Mouse (Mus musculus) thymus, adult 18-20 months (tissue): ENCODE data around the gene Map1s.
A peak's percentile ranks its signal among the peaks of the same experiment; 100 is the strongest.

Experiments
- DNase-seq, 2 experiments: peaks; one replicate each; pipeline ENCODE4 v3.0.0; 2022; ENCODE audit warnings: mixed read lengths in 2 of 2

The Map1s gene

DNA sequence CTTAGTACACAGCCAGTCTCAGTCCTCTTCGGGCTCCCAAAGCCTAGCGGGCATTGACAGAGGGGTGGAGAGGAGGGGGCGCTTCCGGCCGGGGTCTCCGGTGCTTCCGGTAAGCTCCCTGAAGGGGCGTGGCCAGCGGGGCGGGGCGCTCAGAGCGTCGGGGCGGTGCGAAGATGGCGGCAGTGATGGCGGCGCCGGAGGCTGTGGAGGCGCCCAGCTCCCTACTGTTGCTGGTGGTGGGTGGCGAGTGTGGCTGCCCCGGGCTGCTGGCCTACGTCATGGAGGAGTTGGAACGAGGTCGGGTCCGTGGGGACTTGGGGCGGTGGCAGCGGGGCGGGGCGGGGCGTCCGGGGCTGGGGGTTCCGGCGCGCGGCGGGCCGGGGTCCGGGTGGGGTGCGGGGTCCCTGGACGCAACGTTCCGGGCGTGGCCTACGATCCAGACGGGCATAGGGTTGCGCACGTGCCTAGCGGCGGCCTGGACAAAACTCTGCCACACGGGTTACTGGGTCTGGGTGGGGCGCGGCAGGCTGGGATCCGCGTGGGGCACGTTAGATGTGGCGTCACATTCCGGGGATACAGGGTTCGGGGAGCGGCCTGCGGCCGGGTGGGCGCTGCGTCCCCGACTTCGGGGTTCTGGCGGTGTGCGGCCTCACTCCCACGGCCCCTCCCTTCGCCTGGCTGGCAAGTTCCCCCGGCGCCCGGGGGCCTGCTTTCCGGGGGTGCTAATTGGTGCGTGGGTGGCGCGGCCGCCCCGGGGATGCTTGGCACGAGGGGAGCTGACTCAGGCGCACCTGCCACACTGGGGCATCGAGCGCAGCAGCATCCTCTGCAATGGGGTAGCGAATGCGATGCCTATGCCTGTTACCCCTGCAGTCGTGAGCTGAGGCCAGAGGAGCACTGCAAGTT is at the start of gene Map1s:
Map1s (plus strand) TSS at position 102 of the 906 bp plus-strand sequence.
- DNase-seq, result peak; percentile 77 to 79

DNA sequence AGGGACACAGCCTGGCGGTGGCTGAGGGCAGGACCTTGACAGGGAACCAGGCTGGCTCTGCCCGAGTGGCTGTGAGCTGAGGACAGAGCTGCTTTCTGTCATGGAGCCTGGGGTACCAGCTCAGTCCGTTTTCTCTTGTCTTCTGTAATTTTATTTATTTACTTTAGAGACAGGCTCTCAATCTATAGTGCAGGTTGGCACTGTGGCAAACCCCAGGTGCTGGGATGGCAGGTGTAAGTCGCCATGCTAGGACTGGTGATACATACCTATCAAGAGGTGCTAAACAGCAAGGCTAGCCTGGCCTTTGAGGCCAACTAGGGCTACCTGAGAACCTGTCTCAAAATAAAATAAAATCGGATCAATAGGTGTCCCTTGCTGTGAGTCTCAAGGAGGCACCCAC is 49.7 kb upstream of the Map1s start:
- DNase-seq, result no peak

DNA sequence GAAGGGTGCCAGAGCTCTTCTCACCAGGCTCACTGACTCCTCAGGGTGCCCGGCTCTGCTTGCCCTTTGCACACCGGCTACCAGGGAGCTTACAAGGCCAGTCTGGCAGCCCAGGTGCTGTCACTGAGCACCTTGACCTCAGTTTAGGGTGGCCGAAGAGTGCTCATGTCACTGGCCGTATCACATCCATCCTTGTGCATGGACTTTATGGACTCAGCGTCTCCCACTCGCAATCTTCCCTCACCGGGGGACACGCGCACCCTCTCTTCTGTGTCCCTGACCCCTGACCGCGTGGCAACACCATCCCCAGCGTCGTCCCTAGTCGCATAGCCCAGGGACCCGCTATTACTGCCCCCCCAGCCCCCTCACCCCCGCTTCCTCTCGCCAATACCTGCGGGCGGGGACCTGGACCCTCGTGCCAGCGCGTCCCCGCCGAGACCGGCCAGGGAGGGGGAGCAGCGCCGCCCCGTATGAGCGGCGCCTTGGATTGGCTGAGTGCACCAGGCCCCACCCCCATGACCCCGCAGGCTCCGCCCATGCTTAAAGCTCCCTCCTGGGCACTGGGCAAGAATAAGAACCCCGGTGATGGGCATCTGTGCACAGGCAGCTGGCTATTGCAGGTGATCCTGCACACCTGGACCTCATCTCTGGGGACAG is 49.1 kb upstream of the Map1s start:
- no peak for DNase-seq

DNA sequence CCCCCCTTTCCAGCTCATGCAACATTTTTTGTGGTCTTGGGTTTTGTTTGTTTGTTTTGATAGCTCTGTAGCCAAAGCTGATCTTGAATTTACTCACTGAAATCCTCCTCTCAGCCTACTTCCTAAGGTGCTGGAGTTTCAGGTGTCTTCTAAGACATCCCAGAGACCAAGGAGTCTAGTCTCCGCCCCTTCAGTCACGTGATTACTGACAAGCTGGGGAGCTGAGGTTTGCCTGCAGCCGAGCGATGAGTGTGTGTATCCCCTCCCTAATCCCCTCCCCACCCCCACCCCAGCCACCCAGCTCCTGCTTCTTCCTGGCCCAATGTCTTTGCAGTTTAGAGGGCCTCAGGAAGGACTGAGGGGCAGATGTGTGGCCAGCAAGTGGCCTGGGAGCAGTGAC is 48.2 kb upstream of the Map1s start:
- no peak for DNase-seq

DNA sequence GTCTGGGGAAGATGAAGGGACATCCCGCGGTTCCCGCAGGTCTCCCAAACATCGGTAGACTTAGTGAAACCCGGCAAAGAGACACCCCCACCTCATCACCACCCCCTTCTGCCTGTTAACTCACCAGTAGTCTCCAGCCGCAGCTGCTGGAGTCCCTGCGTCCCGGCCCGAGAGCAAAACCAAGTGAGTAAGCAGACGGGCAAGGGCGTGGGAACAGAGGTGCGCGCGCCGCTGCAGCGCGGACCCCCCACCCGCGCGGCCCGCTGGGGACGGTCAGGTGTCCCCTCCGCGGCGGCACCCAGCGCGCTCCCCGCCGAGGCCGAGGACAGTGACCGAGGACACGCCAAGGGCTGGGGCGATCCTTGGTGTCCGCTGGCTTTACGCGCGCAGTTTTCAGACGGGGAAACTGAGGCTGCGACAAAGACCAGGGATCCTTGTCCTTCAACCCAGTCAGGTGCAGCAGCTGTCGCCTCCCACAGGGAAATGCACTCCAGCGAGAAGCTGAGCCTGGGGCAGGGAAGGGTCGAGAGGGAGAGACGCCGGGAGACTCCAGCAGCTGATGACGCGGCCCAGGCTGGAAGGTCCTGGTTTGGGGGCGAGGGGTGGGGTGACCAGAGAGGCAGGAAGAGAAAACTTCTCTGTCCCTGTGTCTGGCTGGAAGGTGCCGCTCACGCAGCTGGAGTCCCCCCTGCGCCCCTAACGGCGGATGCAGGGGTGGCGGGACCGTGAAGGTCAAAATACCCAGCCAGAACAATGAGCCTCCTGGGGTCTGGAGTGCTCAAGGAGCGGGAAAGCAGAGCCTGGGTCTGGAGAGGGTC is 42.7 kb upstream of the Map1s start, which contains the start of gene Kcnn1:
Kcnn1 (minus strand) TSS at position 435 of the 818 bp plus-strand sequence.
- no peak for DNase-seq

DNA sequence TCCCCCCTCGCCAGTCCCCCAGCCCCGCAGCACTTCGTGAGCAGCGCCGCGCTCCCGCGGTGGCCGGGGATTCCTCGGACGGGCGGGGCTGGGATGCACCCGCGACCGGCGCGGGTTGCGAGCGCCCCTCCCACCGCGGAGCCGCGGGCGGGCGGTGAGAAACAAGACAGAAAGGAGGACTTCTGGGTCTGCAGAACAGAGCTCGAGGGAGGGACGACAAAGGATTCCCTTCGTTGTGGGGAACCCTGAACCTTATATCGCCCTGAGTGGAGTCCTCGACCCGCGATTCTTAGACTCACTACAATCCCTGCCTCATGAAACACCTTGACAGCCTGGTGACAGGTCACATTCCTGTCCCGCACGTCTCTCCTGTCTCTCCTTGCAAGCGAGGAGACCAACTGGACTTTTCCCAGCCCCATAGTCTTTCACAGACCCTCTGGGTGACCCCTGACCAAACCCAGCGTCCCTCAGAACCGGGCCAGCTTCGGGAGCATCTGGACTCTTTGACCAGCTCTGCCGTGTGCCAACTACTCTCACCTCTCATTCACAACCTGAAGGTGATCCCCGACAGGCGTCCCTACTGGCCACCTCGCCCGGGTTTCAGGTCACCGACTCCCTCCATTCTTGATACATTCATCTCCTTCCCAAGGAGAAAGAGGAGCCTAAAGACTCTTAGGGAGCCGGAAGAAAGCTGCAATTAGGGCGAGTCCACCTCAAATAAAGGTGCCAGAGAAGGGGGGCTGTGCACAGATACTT is 41.6 kb upstream of the Map1s start:
- DNase-seq, result no peak

DNA sequence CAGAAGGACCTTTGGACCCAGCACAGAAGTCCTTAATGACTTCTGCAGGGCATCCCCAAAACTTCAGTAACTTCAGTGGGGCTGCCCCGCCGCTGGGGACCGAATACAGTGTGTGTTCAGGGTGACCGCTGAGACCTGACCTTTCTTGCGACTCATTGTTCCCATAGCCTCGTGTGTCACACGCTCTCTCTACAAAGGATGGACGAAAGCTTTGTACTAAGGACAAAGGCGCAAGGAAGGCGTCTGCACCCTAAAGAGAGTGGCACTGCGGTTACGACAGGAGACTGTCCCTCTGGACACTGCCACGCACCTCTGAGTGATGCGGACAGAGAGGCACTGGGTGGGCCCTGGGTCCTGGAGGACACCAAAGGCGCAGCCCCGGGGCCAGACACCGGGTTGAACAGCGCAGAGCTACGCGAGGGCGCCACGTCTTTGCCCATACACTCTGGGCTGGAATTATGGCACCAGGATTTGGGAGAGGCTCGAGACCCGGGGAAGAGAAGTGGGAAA is 41.0 kb upstream of the Map1s start:
- DNase-seq, result no peak

DNA sequence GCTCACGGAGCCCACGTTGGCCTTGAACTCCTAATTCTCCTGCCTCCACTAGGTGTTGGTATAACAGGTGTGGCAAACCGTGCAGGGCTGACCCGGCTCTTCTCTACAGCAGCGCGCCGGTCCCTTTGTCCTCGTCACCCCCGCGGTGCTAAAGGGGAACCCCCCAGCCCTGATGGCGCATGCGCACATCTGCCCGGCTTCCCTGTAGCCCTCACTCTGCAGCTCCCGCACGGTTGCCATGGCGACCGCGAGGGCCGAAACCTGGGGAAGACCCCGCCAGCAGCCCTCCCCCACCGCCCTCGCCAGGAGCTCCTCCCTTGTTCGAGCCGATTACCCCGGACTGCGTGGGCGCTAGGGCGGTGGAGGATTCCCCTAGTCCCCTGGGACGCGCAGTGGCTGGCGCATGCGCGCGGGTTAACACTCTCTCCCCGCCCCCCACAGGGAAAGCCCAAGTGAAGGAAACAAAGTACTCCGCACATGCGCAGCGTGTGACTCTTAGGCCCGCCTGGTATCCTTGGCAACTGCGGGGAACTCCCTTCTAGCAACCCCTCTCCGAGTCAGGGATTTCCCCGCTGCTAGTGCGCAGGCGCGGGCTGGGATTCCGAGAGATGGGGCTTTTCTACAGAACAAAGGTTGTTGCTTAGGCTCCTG is 40.3 kb upstream of the Map1s start:
- DNase-seq, result peak; percentile 99 to 100

DNA sequence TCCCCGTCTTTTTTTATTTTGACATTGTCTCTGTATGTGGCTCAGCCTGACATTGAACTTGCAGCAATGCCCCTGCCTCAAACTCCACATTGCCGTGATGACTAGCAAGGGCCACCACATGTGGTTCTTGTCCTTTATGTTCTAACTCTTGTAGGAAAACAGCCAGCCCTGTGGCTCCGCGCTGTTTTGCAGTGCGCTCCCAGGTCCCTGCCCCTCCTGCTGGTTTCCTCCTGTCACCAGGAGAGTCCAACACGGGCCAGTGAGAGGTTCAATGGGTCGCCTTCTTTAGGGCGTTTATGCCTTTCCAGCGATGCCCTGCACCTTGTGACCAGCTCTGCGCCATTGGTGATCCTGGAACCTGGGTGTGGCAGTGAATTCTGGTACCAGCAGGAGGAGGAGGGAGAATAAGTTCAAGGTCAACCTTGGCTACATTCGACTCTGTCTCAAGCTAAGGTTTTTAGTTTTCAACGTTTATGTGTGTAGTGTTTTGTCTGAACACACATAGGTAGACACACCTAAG is 39.7 kb upstream of the Map1s start:
- no peak for DNase-seq

DNA sequence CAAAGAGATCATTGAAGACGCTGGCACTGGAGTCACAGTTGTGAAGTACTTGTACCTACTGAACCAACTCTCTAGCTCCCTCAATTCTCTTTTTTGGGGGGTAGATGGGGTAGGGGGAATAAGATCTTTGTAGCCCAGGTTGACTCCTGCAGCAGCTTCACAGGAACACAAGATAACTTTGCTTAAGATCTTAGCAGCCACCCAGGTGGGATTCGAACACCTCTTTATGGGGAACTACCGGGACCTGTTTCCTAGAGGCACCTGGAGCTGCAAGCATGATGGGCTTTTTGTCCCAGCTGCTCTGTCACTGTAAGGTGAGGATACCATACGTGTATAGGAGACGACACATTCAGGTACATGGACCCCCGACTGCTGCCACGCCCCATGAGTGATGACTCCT is 39.2 kb upstream of the Map1s start:
- DNase-seq, result no peak

DNA sequence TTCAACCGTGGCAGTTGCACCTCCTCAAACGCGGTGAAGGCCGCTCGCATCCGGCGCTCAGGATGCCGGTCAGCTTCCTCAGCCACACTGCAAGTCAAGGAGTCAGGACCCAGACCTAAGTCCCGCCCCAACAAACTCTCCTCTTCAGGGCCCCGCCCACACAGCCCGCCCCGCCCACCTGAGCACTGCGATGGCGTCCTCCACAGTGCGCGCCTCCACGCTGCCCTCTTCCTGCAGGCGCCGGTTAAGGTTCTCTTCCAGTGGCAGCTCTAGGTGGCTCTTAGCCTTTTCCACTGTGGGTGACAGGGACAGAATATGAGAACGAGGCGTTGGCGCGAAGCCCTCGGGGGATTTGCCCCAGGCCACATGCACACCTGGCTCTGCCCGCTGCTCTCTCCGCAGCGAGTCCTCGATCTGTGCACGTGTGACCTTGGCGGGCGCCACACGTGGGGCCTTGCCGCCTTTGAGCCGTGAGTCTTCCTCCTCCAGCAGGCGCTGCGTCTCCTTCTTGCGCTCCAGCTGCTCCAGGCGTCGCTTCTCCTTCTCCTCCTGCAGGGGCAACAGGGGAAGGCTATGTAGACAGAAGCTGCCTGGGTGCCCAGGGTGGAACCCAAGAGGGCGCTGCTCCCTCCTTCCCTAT is 37.1 kb upstream of the Map1s start:
- DNase-seq, result peak; percentile 60

DNA sequence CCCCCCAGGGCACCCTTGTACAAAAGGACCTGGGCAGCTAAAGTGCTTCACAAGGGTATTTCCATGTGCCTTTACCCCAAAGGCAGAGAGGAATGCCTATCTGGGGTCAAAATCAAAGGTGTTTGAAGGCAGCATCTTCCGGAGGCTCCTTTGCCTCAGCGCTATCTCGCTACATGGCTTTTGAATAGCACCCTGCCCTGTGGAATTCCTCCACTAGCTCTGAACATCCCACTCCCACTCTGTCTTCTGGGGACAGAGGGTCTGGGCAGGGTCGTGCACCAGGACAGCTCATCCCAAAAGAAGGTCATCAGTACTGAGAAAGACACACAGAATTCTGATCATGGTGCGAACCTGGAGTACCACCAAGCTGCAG is 36.5 kb upstream of the Map1s start:
- no peak for DNase-seq

DNA sequence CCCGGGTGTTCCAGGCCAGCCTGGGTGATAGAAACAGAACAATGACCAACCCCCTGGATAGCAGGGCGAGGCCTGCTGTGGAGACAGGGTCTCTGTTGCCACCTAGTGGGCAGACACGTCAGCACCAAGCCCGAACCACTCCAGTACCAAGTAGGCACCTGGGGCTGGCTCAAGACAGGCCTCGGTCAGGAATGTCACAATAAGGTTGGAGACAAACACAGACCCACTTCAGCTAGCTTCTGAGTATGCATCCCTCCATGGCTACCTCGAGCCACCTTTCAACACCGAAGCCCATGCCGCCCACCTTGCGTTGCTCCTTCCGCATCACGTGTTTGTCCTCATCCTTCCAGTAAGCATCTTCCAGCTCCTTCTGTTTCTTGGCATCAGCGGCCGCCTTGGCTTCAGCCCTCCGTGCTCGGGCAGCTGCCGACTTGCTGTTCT is 36.1 kb upstream of the Map1s start:
- DNase-seq, result peak; percentile 54 to 59

DNA sequence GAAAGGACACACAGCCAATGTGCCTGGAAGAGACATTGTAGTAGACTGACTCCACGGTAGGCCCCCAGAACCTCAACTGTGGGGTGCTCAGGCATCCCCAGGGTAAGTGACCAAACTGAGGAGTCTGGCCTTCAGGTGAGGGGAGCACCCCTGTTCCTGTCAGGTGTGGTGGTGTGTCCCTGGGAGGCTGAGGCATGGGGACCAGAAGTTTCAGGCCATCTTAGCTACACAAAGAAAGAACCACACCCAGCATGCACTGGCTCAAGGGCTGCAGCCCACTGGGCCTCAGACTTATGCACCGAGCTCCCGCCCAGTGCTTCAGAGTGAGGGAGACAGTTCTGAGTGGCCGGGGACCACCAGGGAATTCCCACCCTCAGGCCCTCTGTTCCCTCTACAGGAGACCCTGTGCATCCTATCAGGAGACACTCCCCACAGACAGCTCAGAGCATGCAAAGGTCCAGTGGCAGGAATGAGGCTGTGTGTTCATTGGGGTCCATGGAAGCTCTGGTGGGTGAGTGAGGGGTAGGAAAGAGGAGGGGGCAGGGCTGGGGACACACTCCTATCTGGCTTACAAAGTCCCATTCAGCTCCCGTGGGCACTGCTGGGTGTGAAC is 34.4 kb upstream of the Map1s start:
- DNase-seq, result no peak

DNA sequence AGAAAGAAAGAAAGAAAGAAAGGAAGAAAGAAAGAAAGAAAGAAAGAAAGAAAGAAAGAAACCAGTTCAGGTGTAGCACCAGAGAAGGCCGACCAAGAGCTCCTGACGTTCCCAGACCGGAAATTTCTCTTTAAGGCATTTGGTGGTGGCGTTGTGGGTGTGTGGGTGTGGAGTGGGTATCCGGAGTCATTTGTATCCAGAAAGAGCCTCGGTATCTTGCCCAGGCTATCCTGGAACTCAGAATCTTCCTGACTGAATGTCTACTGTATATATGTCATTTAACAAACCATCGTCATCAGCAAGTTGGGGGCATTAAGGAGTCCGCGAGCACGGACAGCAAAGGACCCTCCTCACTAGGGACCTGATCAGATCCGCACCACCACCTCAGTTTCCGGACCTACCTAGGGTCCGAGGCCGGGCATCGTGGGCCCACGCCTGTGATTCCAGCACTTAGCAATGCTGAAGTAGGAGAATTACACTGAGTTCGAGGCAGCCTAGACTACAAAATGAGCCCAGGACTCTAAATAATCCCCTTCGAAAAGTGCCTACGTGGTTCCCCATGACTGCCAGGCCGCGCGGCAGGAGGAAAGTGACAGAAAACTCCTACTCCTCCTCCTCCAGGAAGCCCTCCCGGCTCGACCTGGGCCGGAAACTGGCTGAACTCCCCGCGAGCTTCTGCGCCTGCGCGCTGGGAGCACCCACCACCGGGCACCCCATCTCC is 32.9 kb upstream of the Map1s start:
- no peak for DNase-seq

DNA sequence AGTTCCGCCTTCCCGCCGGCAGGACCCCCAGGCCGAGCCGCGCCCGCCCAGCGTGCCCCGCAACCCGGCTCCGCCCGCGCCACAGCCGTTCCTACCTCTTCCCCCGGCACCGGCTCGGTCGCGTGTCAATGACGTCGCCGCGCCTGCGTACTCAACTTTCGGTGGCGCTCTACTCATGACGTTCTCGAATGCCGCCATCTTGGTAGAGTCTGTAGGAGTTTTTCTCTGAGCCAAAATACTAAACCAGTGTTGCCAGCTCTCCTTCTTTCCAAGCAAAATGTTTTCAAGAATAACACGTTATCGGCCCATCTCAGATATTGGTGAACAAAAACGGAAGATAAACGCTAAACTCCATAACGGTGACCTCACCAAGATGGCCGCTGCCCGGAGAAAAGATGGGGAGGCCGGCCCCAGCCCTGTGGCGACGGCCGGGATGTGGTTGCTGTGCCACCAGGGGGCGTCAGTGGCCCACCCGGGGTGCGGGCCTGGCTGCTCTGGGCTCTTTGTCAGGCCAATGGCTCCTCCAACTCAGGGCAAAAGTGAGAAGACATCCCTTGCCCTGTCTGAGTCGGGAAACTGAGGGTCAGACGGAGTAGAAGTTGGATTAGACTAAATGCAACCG is 32.3 kb upstream of the Map1s start, which contains the start of gene Ccdc124:
Ccdc124 (minus strand) TSS at position 572 of the 622 bp plus-strand sequence.
- DNase-seq, result peak; percentile 85 to 89

DNA sequence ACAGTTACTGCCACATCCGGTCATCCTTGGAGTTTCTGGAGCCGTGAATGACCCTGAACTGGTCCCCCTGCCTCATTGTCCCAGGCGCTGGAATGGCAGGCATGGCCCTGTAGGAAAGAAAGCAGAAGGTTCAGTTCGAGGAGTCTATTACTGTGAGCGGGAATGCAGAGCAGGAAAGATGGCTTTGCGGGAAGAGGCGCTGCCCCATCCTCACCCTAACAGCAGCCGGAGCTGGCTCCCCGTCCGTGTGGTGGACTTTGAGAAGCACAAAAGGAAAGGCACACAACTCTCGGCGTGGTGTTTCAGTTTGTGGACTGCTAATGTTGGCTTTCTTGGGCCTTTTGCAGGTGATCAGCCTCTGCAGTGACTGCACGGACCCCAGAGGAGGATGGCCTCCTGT is 31.3 kb upstream of the Map1s start:
- DNase-seq, result no peak

DNA sequence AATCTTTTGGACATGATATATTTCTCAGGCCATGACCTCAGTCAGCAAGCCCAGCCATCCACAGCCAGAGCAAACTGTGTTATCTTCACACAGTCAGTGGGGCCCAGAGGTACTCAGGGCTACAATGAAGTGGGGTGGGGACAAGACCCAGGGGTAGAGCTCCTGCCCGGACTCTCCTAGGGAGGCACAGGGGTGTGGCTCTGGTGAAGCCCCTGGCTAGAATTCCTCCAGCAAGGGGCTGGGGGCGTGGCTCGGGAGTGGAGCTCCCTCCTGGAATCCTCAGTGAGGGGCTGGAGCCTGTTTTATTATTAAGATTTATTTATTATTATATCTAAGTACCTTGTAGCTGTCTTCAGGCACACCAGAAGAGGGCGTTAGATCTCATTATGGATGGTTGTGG is 29.4 kb upstream of the Map1s start:
- DNase-seq, result no peak

DNA sequence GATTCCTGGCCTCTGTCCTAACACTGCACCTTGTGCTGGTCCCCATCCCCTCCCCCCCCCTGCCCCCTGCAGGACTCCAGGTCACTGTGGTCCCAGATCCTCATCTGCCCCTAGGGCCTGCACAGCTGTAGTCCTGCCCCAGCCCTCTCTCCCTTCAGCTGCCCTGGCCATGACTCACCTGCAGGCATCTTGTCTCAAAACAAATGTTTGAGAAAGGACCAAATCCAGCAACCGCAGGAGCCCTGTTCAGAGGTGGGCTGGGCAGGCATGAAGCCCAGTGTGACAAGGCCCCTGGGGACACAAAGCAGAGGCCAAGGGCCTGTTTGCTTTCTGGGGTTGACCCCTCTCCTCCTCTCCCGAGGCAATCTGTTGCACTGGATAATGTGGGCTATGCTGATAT is 27.6 kb upstream of the Map1s start:
- no peak for DNase-seq
